Mouse (Mus musculus) kidney, postnatal 0 days (tissue): ENCODE measurements around the gene Fbxo31. TPM values are rescaled to one million over a fixed set of nuclear protein-coding genes. Genes with fewer than 3 reads are reported as not detected.

Experiments used
- ATAC-seq: fragments of 200-750 bp; cut with Nextera tagmentation; replicated peaks from 2 replicates; pipeline ENCODE4 v1.8.0; 2017; ENCODE audit warnings: low read depth, moderate number of reproducible peaks, moderate TSS enrichment, moderate library complexity; ENCODE audit not compliant: low FRiP score
- DNase-seq: peaks from one replicate; pipeline ENCODE4 v3.0.0-alpha.2; 2016; ENCODE audit warnings: low spot score
- H3K27ac ChIP-seq: fragments of 300-500 bp; sonication (generic); 2 replicates; pipeline ENCODE4 v1.5.1; 2014; ENCODE audit warnings: mild to moderate bottlenecking
- H3K27me3 ChIP-seq: fragments of 300-500 bp; sonication (generic); 2 replicates; pipeline ENCODE4 v1.6.1; 2014; ENCODE audit warnings: low read length, mixed read lengths; ENCODE audit not compliant: insufficient read depth
- H3K36me3 ChIP-seq: fragments of 300-500 bp; sonication (generic); 2 replicates; pipeline ENCODE4 v1.6.1; 2014; ENCODE audit warnings: low read length, mixed read lengths; ENCODE audit not compliant: insufficient read depth
- H3K4me1 ChIP-seq: fragments of 300-500 bp; sonication (generic); replicated peaks from 2 replicates; pipeline ENCODE4 v1.6.1; 2014; ENCODE audit warnings: antibody characterized with exemption, low read length, mixed read lengths; ENCODE audit not compliant: insufficient read depth
- H3K4me2 ChIP-seq: fragments of 300-500 bp; sonication (generic); 2 replicates; pipeline ENCODE4 v1.6.1; 2014; ENCODE audit warnings: mild to moderate bottlenecking, low read length, moderate library complexity, mixed read lengths
- H3K4me3 ChIP-seq: fragments of 300-500 bp; sonication (generic); replicated peaks from 2 replicates; pipeline ENCODE4 v1.5.1; 2014; ENCODE audit warnings: low read depth, low read length
- H3K9ac ChIP-seq: fragments of 300-500 bp; sonication (generic); 2 replicates; pipeline ENCODE4 v1.6.1; 2014; ENCODE audit warnings: low read depth, low read length
- H3K9me3 ChIP-seq: fragments of 300-500 bp; sonication (generic); replicated peaks from 2 replicates; pipeline ENCODE4 v1.6.1; 2016; ENCODE audit warnings: low read length, inconsistent platforms, mixed read lengths
- CTCF ChIP-seq: IDR thresholded peaks from 2 replicates; pipeline ENCODE4 v1.5.1; 2016; ENCODE audit warnings: antibody characterized with exemption, low read depth, mild to moderate bottlenecking, moderate library complexity
- WGBS: fragments of 180-500 bp; shearing (Covaris S2); extraction: QIAGEN DNeasy Blood & Tissue Kit; methylation state at CpG from one replicate; pipeline ENCODE4 v1.1.7; 2014; 5-methylcytosine and 5-hydroxymethylcytosine counted together
- polyA plus RNA-seq: library from polyadenylated mRNA; unstranded; fragments of >200 nt; fragmentation: Nextera tagmentation; extraction: Ambion mirVana; gene quantifications from 2 replicates; pipeline ENCODE4 v1.2.1, GENCODE M21; 2015

The Fbxo31 gene
- polyA plus RNA-seq, 1 experiment from 2014 or later = 14.9 TPM

DNA sequence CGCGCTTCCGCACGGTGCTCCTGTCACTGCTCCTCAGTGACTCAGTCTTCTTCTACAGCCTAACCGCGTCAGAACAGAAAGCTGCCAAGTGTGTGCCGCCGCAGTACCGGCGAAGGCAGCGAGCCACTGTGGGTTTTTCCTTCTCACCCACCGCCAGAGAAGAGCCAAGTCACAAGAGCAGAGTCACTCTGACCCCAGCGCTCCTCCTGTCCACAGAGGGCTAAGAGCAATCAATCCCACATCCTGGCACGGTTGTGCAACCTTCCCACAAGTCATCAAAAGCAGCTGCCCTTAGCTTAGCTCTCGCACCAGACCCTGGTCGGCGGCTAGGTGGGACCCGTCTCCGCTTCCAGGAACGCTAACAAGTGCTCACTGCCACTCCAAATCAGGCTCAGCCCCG is 8.3 kb downstream of the Fbxo31 start:
- no peak for ATAC-seq

GRCm38 (mm10) chr8:121568321-121568720 is 10.3 kb downstream of the Fbxo31 start:
- 60% methylated on average over 6 of the region's 6 CpGs for WGBS
- Histone ChIP-seq H3K36me3 (0 out of 2 replicates have a peak, but pooled peaks cover 2% of the 10 kb centered on the region), H3K9me3 (no peaks in the 10 kb centered on the region), H3K4me1 (no peaks in the 10 kb centered on the region), H3K9ac (no peak overlapping the region), H3K27ac (no peak overlapping the region), H3K4me2 (no peak overlapping the region), H3K4me3 (no peak overlapping the region), H3K27me3 (no peaks in the 10 kb centered on the region)
- ATAC-seq = no peak
- no peak for DNase-seq
- no peak for TF ChIP-seq CTCF

More for the DNA sequence above, 8.3 kb downstream of the Fbxo31 start:
- 0 out of 2 replicates have a peak, but pooled peaks cover 2% of the 10 kb centered on the region for H3K36me3 ChIP-seq
- H3K4me1 ChIP-seq = no peaks in the 10 kb centered on the region
- no peaks in the 10 kb centered on the region for H3K27me3 ChIP-seq
- no peak overlapping the region for H3K4me2 ChIP-seq
- H3K27ac ChIP-seq = no peak overlapping the region
- DNase-seq = no peak
- 78% methylated on average over 21 of the region's 21 CpGs for WGBS
- no peak overlapping the region for H3K9ac ChIP-seq
- no peaks in the 10 kb centered on the region for H3K9me3 ChIP-seq
- H3K4me3 ChIP-seq = no peak overlapping the region
- no peak for TF ChIP-seq CTCF

DNA sequence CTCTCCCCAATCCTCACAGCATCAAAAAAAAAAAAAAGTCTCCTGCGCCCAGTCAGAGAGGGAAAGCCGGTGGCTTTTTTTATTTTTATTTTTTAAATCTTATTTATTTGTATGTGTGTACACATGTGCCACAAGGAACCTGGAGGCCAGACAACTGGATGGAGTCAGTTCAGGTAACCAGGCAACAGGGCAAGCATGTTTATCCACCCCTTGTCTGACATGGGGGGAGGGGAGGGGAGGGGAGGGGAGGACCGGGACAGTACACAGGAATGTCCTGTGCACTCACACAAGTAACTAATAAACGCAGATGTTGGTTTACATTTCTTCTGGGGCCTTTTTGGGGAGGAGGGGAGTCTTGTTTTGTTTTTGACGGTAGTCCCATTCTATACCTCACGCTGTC is 14.9 kb downstream of the Fbxo31 start:
- H3K27ac ChIP-seq = no peak overlapping the region
- H3K9me3 ChIP-seq = no peaks in the 10 kb centered on the region
- no peaks in the 10 kb centered on the region for H3K4me1 ChIP-seq
- no peak overlapping the region for H3K4me2 ChIP-seq
- WGBS = 74% methylated on average over 6 of the region's 6 CpGs
- no peak overlapping the region for H3K4me3 ChIP-seq
- H3K27me3 ChIP-seq = no peaks in the 10 kb centered on the region
- no peak for TF ChIP-seq CTCF
- DNase-seq = no peak
- no peak for ATAC-seq
- no peak overlapping the region for H3K9ac ChIP-seq
- peaks cover 11% of the 10 kb centered on the region; the same call in 1 of the 2 replicates for H3K36me3 ChIP-seq

DNA sequence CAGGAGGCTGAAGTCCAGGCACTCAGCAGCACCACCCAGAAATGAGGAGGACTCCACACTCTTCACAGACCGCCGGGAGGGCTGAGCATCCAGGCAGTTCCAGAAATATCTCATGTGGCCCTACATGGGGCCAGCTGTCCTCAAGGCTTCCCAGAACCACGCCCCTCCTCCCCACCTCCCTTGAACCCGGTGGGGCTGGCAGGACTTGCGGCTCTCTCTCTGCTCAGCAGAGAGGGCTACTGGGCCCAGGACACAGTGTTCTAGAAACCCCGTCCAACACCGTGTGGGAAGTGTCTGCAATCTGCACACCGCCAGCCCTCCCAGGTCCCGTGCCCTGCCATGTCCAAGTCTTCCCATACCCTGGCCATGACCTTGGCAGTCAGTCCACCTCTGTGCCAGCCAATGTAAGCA is 15.7 kb downstream of the Fbxo31 start:
- WGBS = 72% methylated on average over 9 of the region's 9 CpGs

DNA sequence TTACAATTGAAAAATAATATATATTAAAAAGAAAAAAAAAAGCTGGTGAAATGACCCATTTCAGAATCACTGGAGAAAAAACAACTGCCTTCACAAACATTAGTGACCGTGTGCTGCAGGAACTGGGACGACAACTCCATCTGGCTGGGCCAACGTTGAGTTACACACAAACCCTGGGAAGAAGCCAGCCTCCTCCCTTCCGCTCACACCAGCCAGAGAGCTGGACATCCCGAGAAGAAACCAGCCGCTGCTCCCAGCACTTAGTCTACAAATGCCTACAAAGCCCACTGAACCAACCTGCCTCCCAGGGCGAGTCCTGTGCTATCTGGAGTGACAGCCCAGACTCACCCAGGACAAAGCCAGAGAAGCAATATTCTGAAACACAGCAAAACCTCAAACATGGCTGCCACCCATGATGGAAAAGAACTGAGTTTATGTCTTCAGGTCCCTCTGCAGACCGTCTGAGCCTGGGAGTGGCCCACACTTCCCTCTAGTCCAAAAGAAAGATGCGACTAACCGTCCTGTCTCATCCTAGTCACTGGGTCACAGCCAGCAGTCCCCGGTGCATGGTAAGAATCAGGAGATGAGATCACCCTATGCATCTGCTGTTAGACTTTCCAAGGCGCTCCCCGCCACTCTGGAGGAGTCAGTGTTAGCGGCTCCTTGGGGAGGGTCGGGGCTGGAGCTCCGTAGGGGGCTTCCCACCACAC is 16.8 kb downstream of the Fbxo31 start:
- WGBS = 79% methylated on average over 16 of the region's 16 CpGs

More for the DNA sequence above, 15.7 kb downstream of the Fbxo31 start:
- no peak for DNase-seq
- H3K4me3 ChIP-seq = no peak overlapping the region
- H3K9me3 ChIP-seq = no peaks in the 10 kb centered on the region
- H3K4me1 ChIP-seq = no peaks in the 10 kb centered on the region
- no peak for ATAC-seq
- TF ChIP-seq CTCF = no peak
- H3K27me3 ChIP-seq = no peaks in the 10 kb centered on the region
- H3K36me3 ChIP-seq = peaks cover 15% of the 10 kb centered on the region; the same call in 1 of the 2 replicates
- no peak overlapping the region for H3K4me2 ChIP-seq
- no peak overlapping the region for H3K9ac ChIP-seq
- no peak overlapping the region for H3K27ac ChIP-seq

DNA sequence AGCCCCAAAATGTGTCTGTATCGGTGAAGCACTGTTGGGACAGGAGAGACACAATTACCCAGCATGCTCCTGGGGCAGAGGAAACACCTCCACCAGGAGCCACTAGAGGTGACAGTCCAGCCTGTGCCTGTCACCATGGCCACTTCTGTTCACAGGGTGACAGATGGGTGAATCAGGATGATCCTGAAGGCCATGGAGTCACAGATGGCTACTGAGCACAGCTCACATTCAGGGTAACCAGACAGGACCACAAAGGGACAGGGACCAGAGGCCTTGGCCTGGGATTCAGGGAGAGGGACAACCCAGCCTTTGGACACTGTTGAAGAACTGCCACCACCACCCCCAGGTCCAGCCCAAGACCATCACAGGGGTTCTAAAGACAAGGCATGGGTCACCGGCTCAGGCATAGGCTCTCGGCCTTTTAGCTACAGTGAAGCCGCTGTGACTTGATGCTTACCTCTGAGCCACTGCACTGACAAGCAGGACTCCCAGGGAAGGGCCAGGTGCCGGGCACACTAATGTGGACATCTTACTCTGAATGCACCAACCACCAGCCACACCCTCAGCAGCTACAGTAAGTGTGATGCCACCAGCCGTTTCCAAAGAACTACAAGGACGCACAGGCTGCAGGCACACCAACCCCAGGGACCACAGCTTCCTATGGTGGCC is 18.0 kb downstream of the Fbxo31 start:
- no peaks in the 10 kb centered on the region for H3K4me1 ChIP-seq
- DNase-seq = no peak
- no peak for ATAC-seq
- H3K36me3 ChIP-seq = peaks cover 19% of the 10 kb centered on the region
- H3K27me3 ChIP-seq = no peaks in the 10 kb centered on the region
- no peak overlapping the region for H3K27ac ChIP-seq
- H3K9me3 ChIP-seq = no peaks in the 10 kb centered on the region
- no peak overlapping the region for H3K4me3 ChIP-seq
- 92% methylated on average over 7 of the region's 7 CpGs for WGBS
- no peak for TF ChIP-seq CTCF
- no peak overlapping the region for H3K9ac ChIP-seq
- no peak overlapping the region for H3K4me2 ChIP-seq

More for the DNA sequence above, 16.8 kb downstream of the Fbxo31 start:
- Histone ChIP-seq H3K9me3 (no peaks in the 10 kb centered on the region), H3K4me1 (no peaks in the 10 kb centered on the region), H3K9ac (no peak overlapping the region), H3K4me3 (no peak overlapping the region), H3K27me3 (no peaks in the 10 kb centered on the region), H3K36me3 (peaks cover 18% of the 10 kb centered on the region; the same call in 1 of the 2 replicates), H3K27ac (no peak overlapping the region), H3K4me2 (no peak overlapping the region)
- ATAC-seq = no peak
- peak; percentile 14 for DNase-seq
- no peak for TF ChIP-seq CTCF
